Mouse (Mus musculus) left cerebral cortex, postnatal 4 days (tissue): ENCODE measurements around the gene Rragd. TPM values are rescaled to one million over a fixed set of nuclear protein-coding genes. Genes with fewer than 3 reads are reported as not detected.
A peak's percentile ranks its signal among the peaks of the same experiment; 100 is the strongest.
"Not testable (repeated sequence)": the region's sequence is repeated elsewhere in the genome, so short reads cannot be mapped to it uniquely, and the experiment has no call there.

Source experiments
- DNase-seq: peaks from one replicate; pipeline ENCODE4 v3.0.0-alpha.2; 2022
- intact Hi-C: fragments of 180-260 bp; cut with DNase I; formaldehyde crosslinking; loops from one replicate; pipeline ENCODE4 v1.15.1; 2025
- total RNA-seq, 2 experiments: library from RNA; stranded (reverse); gene quantifications; 2 replicates each; pipeline ENCODE4 v1.2.3; 2021

Gene Rragd
- total RNA-seq, result 10 to 100 TPM; 53.9 to 59.9 TPM

GRCm38 (mm10) chr4:32982716-32983175 is at the start of gene Rragd:
TSS of gene Rragd (plus strand) at chr4:32983037.
- peak; percentile 54 for DNase-seq
- intact Hi-C loops, result no loop called here

- DNase-seq, result no peak
- intact Hi-C loops, result no loop called here
These were observed 46.0 kb upstream of the Rragd start for GRCm38 (mm10) chr4:32936762-32937341.

- DNase-seq, result no peak
- intact Hi-C loops, result no loop called here
These were observed 43.3 kb upstream of the Rragd start for GRCm38 (mm10) chr4:32939521-32939920.

DNA sequence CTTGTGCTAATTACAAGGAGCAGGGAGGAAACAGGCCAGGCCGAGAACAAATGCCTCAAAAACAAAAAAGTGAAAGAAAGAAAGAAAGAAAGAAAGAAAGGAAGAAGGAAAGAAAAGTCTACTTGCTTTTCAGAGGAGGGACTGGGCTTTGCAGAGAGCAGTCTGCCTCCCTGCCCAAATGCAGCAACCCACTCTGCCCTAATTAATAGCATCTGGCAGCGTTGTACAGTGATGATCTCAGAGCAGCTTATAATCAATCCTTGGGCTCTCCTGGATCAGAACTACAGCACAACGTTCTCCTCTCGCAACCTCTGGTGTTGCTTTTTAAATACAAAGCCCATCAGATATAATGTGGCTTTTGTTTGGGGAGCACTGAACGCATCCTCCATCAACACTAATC is 42.9 kb upstream of the Rragd start:
- intact Hi-C loops, result no loop called here
- DNase-seq, result no peak

DNA sequence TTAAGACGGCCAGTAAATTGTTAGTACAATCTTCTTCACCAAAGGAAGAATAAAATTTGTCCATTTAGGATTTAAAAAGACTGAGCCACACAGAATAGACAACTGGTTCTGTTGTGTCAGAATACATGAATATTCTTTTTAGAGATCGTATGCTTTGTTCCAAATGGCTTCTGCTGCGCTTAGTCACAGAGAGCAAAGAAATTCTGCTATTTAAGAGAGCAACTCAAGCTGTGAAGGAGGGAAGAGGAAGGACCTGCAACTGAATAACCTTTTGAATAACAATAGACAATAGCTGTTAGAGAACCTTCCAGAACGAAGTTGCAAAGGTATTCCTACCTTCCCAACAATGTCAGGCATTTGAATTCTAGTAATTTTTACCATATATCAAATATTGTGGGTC is 41.9 kb upstream of the Rragd start:
- no peak for DNase-seq
- intact Hi-C loops, result no loop called here

GRCm38 (mm10) chr4:32947631-32948030 is 35.2 kb upstream of the Rragd start:
- DNase-seq, result no peak
- intact Hi-C loops, result no loop called here

DNA sequence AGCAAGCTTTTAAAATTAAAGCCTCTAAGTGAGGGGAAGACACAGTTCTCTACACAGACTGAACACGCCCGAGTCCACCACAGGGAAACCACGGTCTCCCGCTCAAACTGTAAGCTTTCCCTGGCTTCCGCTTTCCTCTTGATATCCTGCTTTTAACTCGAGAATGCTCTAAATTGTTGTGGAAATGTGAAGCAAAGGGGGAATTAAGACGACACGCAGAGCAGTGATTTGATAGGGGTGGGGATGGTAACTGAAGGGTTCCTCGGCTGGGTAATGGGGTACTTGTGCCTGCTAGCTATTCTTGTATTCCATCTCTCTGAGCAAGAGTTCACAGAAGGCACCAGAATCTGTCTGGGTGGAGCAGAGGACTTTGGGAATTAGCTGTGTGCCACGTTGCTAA is 34.1 kb upstream of the Rragd start:
- DNase-seq, result no peak
- intact Hi-C loops, result no loop called here

DNA sequence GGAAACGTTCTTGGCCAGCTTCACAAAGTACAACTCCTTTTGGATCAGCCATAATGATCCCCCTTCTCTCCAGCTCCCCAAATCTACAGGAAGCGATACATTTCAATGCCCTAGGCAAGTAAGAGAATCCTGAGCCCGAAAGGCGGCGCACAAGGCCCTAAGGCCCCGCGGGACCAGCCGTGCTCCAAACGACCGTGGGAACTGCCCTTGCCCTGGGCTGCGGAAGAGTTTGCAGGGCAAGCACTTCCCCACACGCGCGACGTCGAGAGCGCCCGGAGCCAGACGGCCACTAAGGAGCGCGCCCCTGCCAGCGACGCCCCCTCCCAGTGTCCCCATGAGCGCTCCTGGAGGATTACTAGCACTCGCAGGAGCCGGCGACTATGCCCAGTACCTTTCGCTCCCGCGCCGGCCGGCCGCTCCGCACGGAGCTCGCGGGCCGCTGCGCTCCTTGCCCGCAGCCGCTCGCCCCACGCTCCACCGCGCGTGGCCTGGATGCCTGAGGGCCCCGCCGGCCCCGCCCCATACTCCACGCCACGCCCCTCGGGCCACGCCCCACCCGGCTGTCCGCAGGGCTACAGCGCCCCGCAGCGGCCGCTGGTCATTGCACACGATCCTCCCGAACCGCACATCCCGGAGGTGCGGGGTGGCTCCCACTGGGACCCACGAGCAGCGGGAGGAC is 32.3 kb upstream of the Rragd start, which contains the start of gene Ankrd6:
Ankrd6 (minus strand) TSS at position 486 of the 679 bp plus-strand sequence.
- DNase-seq, result peak; percentile 78
- intact Hi-C loops, result loop anchor here (10.0 kb wide), 2 partner anchors 146 to 196 kb away; partner anchors contain the start of gene Lyrm2

- no peak for DNase-seq
- intact Hi-C loops, result loop anchor here (10.0 kb wide), 2 partner anchors 146 to 196 kb away; partner anchors contain the start of gene Lyrm2
These were observed 31.5 kb upstream of the Rragd start for GRCm38 (mm10) chr4:32951035-32951940.

DNA sequence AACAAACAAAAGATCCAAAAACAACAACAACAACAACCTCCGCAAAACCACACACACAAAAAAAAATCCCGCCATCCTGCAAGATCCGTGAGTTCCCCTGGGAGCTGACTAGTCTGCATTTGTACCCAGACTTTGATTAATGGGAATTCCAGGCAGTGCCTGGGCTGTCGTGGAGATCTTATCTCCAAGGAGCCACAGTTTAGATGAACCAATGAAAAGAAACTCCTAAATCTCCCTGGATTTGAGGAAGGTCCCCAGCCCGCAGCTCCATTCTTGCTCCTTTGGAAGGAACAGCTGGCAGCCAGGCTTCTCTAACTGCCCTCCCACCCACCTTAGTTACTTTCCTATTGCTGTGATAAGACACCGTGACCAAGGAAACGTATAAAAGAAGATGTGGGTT is 30.2 kb upstream of the Rragd start:
- intact Hi-C loops, result loop anchor here (10.0 kb wide), 2 partner anchors 148 to 198 kb away; partner anchors contain the start of gene Lyrm2
- DNase-seq, result no peak

GRCm38 (mm10) chr4:32956423-32956822 is 26.4 kb upstream of the Rragd start:
- intact Hi-C loops, result loop anchor here (10.0 kb wide), 2 partner anchors 152 to 202 kb away; partner anchors contain the start of gene Lyrm2
- DNase-seq, result no peak

GRCm38 (mm10) chr4:32961394-32961793 is 21.4 kb upstream of the Rragd start:
- intact Hi-C loops, result no loop called here
- DNase-seq, result no peak

DNA sequence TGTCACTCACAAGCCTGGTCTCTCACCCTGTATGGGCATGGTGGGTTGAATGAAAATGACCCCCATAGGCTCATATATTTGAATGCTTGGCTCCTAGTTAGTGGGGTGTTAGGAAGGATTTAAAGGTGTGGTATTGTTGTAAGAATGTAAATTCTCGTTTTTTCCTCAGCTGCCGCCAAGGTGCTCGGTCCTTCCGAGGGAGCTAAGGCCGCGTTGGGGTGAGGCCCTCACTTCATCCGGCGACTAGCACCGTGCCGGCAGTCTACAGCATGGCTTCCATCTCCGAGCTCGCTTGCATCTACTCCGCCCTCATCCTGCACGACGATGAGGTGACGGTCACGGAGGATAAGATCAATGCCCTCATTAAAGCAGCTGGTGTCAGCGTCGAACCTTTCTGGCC is 18.2 kb upstream of the Rragd start:
- intact Hi-C loops, DNase-seq: not testable (repeated sequence)

DNA sequence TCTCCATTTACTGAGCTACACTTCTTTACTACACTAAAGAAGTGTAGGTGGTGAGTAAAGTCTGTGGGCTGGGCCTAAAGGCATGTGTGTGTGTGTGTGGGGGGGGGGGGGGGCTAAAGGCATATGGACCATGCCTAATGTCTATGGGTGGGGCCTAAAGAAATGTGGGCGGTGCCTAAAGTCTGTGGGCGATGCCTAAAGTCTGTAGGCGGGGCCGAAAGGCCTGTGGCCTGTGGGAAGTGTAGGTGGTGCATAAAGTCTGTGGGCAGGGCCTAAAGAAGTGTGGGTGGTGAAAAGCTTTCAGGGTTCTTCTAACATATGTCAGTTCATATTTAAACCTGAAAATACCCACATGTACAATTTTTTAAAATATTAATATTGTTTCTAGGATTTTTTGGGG is 5.5 kb upstream of the Rragd start:
- intact Hi-C loops, result no loop called here
- DNase-seq, result no peak

DNA sequence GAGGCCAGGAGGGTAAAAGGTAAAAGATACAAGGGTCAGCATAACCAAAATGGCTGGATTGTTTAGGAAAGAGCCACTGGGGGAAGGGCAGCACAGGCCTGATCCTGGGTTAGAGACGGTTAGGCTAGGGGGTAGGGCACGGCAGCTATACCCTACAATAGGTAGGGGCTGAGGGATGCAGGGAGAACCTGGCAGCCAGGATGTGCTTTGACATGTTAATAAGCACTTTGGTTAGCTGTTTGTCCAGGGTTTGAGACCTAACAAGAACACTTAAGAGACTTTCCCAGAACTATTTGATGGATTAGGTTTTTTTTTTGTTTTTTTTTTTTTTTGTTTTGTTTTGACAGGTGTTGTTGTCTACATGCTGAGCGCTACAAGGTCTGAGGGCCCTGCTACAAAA is 2.8 kb upstream of the Rragd start:
- DNase-seq, result no peak
- intact Hi-C loops, result no loop called here

DNA sequence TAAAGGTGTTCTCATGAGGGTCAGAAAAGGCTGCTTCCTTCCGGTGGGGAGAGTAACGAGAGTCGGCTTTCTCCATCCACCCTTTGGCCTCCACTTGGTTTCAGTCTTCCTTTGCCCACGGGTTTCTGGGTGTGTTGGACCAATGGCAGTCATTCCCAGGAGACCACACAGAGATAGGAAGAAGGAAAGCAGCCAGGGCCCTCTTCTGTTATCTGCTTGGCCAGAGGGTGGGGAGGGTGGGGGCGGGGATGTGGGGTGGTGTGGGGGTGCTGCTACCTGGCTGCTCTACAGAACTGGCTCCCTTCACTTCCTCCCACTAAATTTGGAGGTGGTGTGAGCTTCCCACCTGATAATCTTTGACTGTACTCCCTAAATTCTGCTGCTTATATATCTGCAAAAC is 1.2 kb upstream of the Rragd start:
- intact Hi-C loops, result no loop called here
- no peak for DNase-seq

DNA sequence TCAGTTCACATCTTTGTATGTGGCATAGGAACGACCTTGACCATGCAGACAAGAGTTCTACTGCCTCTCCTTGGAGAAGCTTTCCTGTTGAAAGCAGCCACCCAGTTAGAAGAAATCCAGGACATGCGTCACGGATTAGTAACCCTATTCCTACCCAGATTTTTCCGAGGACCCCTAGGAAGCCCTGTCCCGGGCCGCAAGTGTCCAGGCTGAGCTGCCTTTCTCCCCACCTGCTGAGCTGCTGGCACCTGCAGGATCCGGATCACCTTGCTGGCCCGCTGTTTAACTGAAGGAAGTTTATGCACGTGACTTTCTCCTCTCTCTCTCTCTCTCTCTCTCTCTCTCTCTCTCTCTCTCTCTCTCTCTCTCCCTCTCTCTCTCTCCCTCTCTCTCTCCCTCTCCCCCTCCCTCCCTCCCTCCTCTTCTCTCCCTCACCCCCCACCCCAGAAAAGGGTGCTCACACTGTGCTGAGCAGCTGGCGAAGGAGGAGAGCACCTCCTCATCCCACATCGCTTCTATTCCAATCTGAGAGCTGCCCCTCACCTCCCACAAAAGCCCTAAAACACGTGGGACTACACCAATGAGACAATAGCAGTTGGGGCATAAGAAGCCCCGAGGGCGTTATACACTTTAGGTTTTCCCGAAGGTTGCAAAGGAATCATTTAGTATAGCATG is 659 bp upstream of the Rragd start:
- intact Hi-C loops, result no loop called here
- peak; percentile 15 for DNase-seq

GRCm38 (mm10) chr4:32983176-32984155 is 629 bp downstream of the Rragd start:
- DNase-seq, result peak; percentile 57
- intact Hi-C loops, result no loop called here

- intact Hi-C loops, result no loop called here
- no peak for DNase-seq
These were observed 1.4 kb downstream of the Rragd start for GRCm38 (mm10) chr4:32984242-32984641.
